Mouse (Mus musculus): ENCODE measurements around the gene Nat14.

- TF ChIP-seq CTCF (IDR thresholded peaks at IDR 0.05; ENCODE audit: extremely low read depth, insufficient read depth, insufficient read length, insufficient replicate concordance), result no peak
- TF ChIP-seq POLR2A (IDR thresholded peaks at IDR 0.05; ENCODE audit: low read depth, low read length), result no peak
Observed at GRCm38 (mm10) chr7:4899649-4900522, 21.9 kb upstream of the Nat14 start.

Data from spleen, adult 2 months (tissue).